Mouse (Mus musculus) stomach, embryonic 14.5 days (tissue): ENCODE measurements around the gene Aym1. TPM values are rescaled to one million over a fixed set of nuclear protein-coding genes. Genes with fewer than 3 reads are reported as not detected.
A peak's percentile ranks its signal among the peaks of the same experiment; 100 is the strongest.
"Not testable (repeated sequence)": the region's sequence is repeated elsewhere in the genome, so short reads cannot be mapped to it uniquely, and the experiment has no call there.

Experiments used
- ATAC-seq: fragments of 200-750 bp; cut with Nextera tagmentation; 2 replicates; pipeline ENCODE4 v1.8.0; 2017; ENCODE audit warnings: low read depth, moderate TSS enrichment; ENCODE audit not compliant: insufficient number of reproducible peaks, insufficient read depth, low FRiP score
- H3K27ac ChIP-seq: fragments of 300-500 bp; sonication (generic); 2 replicates; pipeline ENCODE4 v1.5.1; 2014; ENCODE audit warnings: mild to moderate bottlenecking, low read length, moderate library complexity, mixed read lengths
- H3K27me3 ChIP-seq: fragments of 300-500 bp; sonication (generic); 2 replicates; pipeline ENCODE4 v1.6.1; 2014; ENCODE audit warnings: low read length, control low read depth, mixed read lengths; ENCODE audit not compliant: control insufficient read depth, insufficient read depth
- H3K36me3 ChIP-seq: fragments of 300-500 bp; sonication (generic); 2 replicates; pipeline ENCODE4 v1.6.1; 2014; ENCODE audit warnings: mild to moderate bottlenecking, control low read depth, low read length, moderate library complexity, mixed read lengths; ENCODE audit not compliant: control insufficient read depth, insufficient read depth
- H3K4me1 ChIP-seq: fragments of 300-500 bp; sonication (generic); 2 replicates; pipeline ENCODE4 v1.6.1; 2014; ENCODE audit warnings: low read length, control low read depth, mixed read lengths; ENCODE audit not compliant: control insufficient read depth, insufficient read depth
- H3K4me2 ChIP-seq: fragments of 300-500 bp; sonication (generic); replicated peaks from 2 replicates; pipeline ENCODE4 v1.6.1; 2014; ENCODE audit warnings: low read depth, low read length, control low read depth
- H3K4me3 ChIP-seq: fragments of 300-500 bp; sonication (generic); 2 replicates; pipeline ENCODE4 v1.5.1; 2014; ENCODE audit warnings: low read depth, low read length, control low read depth
- H3K9ac ChIP-seq: fragments of 300-500 bp; sonication (generic); replicated peaks from 2 replicates; pipeline ENCODE4 v1.6.1; 2014; ENCODE audit warnings: low read depth, mild to moderate bottlenecking, control low read depth, low read length, moderate library complexity, mixed read lengths
- H3K9me3 ChIP-seq: fragments of 300-500 bp; sonication (generic); 2 replicates; pipeline ENCODE4 v1.6.1; 2016; ENCODE audit warnings: low read depth, low read length, control low read depth; ENCODE audit not compliant: control insufficient read depth
- WGBS: fragments of 180-500 bp; shearing (Covaris S2); extraction: QIAGEN DNeasy Blood & Tissue Kit; methylation state at CpG from one replicate; pipeline ENCODE4 v1.1.7; 2014; 5-methylcytosine and 5-hydroxymethylcytosine counted together
- polyA plus RNA-seq: library from polyadenylated mRNA; unstranded; fragments of >200 nt; fragmentation: Nextera tagmentation; extraction: Ambion mirVana; gene quantifications from 2 replicates; pipeline ENCODE4 v1.2.1, GENCODE M21; 2014

Gene Aym1
- polyA plus RNA-seq, 1 experiment from 2014 or later: not detected

DNA sequence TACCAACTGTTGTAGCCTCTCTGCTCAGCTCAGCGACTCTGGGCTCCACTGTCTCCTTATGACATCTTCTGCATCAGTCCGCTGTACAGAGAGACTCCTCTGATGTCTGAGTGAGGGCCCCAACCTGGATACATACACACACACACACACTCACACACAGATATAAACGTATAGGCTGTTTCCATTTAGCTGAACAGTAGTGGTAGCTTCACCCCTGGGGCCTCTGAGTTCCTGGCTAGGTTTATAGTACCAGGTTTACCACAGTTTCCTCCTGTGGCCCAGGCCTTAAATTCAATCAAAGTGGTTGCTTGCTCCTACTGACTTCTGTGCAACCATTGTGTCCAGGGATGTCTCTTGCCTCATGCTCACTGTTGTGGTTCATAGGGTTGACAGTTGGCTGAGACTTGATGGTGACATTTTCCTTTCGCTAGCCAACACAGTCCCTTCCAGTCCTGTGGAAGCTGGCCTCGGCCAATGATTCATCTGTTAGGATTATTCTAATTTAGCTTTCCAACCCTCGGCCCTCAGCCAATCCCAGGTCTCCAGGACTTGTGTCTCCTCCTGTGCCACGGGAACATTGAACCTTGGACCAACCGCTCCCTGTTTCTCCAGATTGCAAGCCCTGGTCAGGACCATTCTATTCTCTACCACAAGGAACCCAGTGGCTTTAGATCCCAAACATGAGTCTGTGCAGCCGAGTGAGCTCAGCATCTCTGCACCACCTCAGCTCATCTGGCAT lies 5.3 kb downstream of the Aym1 start:
- Histone ChIP-seq H3K9me3 (no peaks in the 10 kb centered on the region), H3K27ac (no peak overlapping the region), H3K9ac (no peak overlapping the region), H3K27me3 (no peaks in the 10 kb centered on the region), H3K4me1 (0 out of 2 replicates have a peak, but pooled peaks cover 4% of the 10 kb centered on the region), H3K4me2 (no peak overlapping the region), H3K36me3 (no peaks in the 10 kb centered on the region), H3K4me3 (no peak overlapping the region)
- no peak for ATAC-seq
- WGBS: 70% methylated on average over 9 of the region's 9 CpGs

- Histone ChIP-seq H3K27me3 (no peaks in the 10 kb centered on the region), H3K4me3 (no peak overlapping the region), H3K4me2 (no peak overlapping the region), H3K9me3 (no peaks in the 10 kb centered on the region), H3K36me3 (no peaks in the 10 kb centered on the region), H3K9ac (no peak overlapping the region), H3K27ac (no peak overlapping the region), H3K4me1 (0 out of 2 replicates have a peak, but pooled peaks cover 4% of the 10 kb centered on the region)
- WGBS: 88% methylated on average over 8 of the region's 8 CpGs
- no peak for ATAC-seq
These were observed 6.1 kb downstream of the Aym1 start for GRCm38 (mm10) chr5:113363177-113363576.

GRCm38 (mm10) chr5:113365921-113366320 lies 8.8 kb downstream of the Aym1 start:
- Histone ChIP-seq H3K4me1 (no peaks in the 10 kb centered on the region), H3K4me3 (no peak overlapping the region), H3K9me3 (no peaks in the 10 kb centered on the region), H3K27ac (no peak overlapping the region), H3K4me2 (no peak overlapping the region), H3K36me3 (no peaks in the 10 kb centered on the region), H3K9ac (no peak overlapping the region), H3K27me3 (no peaks in the 10 kb centered on the region)
- 3% methylated on average over 20 of the region's 20 CpGs for WGBS
- ATAC-seq: no peak; the same call in 1 of the 2 replicates

DNA sequence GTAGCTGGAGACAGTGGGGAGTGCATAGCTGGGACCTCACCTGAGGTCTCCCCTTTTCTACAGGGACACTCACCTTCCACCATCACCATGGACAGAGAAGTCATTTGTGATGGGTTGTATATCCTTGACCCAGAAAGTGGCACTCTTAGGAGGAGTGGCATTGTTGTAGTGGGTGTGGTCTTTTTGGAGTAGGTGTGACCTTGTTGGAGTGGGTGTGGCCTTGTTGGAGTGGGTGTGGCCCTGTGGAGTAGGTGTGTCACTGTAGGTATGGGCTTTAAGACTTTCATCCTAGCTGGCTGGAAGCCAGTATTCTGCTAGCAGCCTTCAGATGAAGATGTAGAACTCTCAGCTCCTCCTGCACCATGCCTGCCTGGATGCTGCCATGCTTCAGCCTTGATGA lies 10.6 kb downstream of the Aym1 start:
- not testable (repeated sequence) for H3K27ac ChIP-seq, H3K36me3 ChIP-seq, ATAC-seq, H3K4me2 ChIP-seq, H3K9ac ChIP-seq, H3K9me3 ChIP-seq, H3K4me1 ChIP-seq, H3K4me3 ChIP-seq, H3K27me3 ChIP-seq

GRCm38 (mm10) chr5:113369262-113369868 lies 12.3 kb downstream of the Aym1 start:
- WGBS: 79% methylated on average over 17 of the region's 17 CpGs
- Histone ChIP-seq H3K27ac (no peak overlapping the region), H3K9me3 (no peaks in the 10 kb centered on the region), H3K4me3 (no peak overlapping the region), H3K9ac (no peak overlapping the region), H3K36me3 (no peaks in the 10 kb centered on the region), H3K4me1 (peaks cover 4% of the 10 kb centered on the region; the same call in 1 of the 2 replicates), H3K27me3 (no peaks in the 10 kb centered on the region), H3K4me2 (no peak overlapping the region)
- ATAC-seq: no peak

- no peak overlapping the region for H3K4me2 ChIP-seq
- H3K27ac ChIP-seq: no peak overlapping the region
- H3K9ac ChIP-seq: no peak overlapping the region
- H3K4me1 ChIP-seq: peaks cover 4% of the 10 kb centered on the region; the same call in 1 of the 2 replicates
- 68% methylated on average over 4 of the region's 4 CpGs for WGBS
- H3K36me3 ChIP-seq: no peaks in the 10 kb centered on the region
- no peaks in the 10 kb centered on the region for H3K27me3 ChIP-seq
- no peak overlapping the region for H3K4me3 ChIP-seq
- no peaks in the 10 kb centered on the region for H3K9me3 ChIP-seq
- no peak for ATAC-seq
These were observed 15.4 kb downstream of the Aym1 start for GRCm38 (mm10) chr5:113372449-113372848.

DNA sequence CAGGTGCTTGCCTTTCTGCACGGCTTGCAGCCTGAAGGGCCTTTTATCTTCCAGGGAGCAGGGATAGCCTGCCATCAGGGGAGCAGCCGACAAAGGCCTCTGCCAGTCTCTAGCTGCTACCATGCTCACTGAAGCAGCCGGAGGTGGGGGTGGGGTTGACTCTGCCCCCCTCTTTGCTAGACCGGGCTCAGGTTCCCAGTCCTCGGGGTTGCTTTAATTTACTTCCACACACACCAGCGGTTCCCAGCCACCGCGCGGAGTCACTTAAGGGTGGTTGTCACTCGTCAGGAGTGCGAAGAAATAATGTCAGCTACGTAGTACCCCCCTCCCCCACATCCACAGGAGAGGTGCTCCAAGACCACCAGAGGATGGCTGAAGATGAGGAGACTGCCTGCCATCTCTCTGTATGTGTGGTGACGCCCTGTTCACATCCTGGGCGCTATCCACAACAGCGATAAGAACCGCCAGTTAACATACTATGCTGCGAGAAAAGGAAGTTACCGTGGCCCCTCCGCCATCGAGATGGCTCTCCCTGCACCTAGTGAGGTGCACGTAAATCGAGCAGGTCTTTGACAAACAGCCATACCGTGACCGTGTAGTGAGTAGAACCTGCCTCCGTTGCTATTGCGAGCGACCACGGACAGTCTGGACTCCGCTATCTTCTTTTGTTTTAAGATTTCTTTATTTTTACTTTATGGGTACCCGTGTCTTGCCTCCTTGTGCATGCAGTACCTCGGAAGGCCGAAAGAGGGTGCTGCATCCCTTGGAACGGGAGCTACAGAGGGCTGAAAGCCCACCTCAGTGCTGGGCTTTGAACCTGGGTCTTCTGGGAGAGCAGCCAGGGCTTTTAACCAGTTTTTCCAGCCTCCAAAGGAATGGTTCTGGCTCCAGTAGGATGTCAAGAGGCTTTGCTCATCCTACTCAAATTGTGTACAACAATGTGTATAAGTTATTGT lies 16.2 kb downstream of the Aym1 start:
- H3K4me1 ChIP-seq: peaks cover 4% of the 10 kb centered on the region; the same call in 1 of the 2 replicates
- no peaks in the 10 kb centered on the region for H3K9me3 ChIP-seq
- no peak overlapping the region for H3K9ac ChIP-seq
- no peak overlapping the region for H3K27ac ChIP-seq
- 4% methylated on average over 33 of the region's 33 CpGs for WGBS
- no peak for ATAC-seq
- peak overlapping the region; percentile 29 for H3K4me2 ChIP-seq
- no peaks in the 10 kb centered on the region for H3K36me3 ChIP-seq
- no peak overlapping the region for H3K4me3 ChIP-seq
- H3K27me3 ChIP-seq: no peaks in the 10 kb centered on the region

DNA sequence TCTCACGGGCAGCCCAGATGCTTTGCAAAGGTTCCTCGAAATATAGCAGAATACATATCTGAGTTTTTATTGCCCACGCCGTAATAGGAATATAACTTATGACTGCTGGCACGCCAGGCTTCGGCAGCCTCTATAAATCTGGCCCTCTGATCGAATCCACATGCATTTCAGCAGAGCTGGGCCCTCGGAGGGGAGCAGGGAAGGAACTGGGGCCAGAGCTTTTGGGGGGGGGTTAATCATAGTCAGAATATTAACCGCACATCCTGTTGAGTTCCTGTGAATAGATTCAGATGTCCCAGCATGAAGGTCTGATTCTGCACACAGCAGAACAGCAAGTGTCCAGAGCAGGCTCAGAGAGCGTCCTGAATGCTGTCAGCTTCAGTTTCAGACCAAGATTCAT lies 17.2 kb downstream of the Aym1 start:
- H3K27me3 ChIP-seq: no peaks in the 10 kb centered on the region
- H3K27ac ChIP-seq: no peak overlapping the region
- WGBS: 66% methylated on average over 10 of the region's 10 CpGs
- H3K4me3 ChIP-seq: no peak overlapping the region
- H3K9ac ChIP-seq: no peak overlapping the region
- no peak for ATAC-seq
- H3K4me2 ChIP-seq: no peak overlapping the region
- H3K4me1 ChIP-seq: peaks cover 4% of the 10 kb centered on the region; the same call in 1 of the 2 replicates
- H3K36me3 ChIP-seq: no peaks in the 10 kb centered on the region
- no peaks in the 10 kb centered on the region for H3K9me3 ChIP-seq
